Mouse (Mus musculus) fibroblast of lung, adult 2 months (primary cell): ENCODE measurements around the gene Slc24a4.
"Not testable (repeated sequence)": the region's sequence is repeated elsewhere in the genome, so short reads cannot be mapped to it uniquely, and the experiment has no call there.

ENCODE experiments used
- DNase-seq: peaks from one replicate; pipeline ENCODE4 v3.0.0-alpha.2; 2011; ENCODE audit warnings: low read depth

The Slc24a4 gene

DNA sequence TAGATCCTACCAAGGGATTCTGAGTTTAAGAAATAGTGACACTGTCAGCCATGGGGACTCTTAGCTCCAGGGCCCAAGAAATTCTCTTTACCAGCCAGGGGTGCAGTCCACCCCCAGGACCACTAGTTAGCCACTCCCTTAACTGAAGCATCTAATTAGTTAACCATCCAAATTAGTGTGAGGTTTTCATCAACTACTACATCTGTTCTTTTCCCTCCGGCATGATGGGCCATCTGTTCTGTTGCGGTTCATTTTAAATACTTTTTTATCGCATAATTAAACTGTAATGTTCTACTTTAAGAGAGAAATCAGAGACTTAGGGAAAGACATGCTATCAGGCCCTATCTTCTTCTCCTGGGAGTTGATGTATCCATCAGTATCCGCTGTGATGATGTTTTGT lies 121.8 kb downstream of the Slc24a4 start:
- DNase-seq: no peak

DNA sequence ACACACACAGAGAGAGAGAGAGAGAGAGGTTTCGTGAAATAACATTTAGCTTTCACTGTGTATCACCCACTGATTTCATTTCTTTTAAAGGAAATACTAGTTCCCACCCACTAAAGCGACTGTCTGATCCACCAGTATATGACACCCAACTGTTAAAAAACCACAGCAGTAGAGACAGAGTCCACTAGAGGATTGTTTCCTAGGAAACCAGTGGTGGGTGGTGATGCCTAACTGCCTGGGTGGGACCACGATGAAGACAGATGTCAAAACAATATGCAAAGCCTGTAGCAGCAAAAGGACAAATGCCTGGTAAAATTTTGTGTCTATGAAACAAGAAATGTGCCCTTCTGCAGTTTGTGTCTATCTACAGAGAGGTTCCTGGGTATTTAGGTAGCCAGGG lies 122.5 kb downstream of the Slc24a4 start:
- DNase-seq: no peak

DNA sequence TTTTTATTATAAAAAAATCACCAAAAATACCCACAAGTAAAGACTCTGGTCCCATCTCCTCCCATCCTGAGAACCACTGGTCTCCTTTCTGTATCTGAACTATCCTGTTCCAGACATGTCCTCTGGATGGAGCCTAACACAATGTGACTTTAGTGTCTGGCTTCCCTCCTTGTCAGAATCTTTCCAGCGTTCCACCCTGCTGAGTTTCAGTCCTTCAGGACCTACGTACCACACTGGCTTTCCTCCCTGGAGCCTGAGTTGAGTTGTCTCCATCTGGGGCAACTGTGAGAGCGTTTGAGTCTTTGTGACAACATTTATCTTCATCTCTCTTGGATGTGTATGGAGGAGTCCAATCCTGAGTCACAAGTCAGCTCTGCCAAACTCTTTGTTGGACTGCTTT lies 123.5 kb downstream of the Slc24a4 start:
- DNase-seq: peak; percentile 11

DNA sequence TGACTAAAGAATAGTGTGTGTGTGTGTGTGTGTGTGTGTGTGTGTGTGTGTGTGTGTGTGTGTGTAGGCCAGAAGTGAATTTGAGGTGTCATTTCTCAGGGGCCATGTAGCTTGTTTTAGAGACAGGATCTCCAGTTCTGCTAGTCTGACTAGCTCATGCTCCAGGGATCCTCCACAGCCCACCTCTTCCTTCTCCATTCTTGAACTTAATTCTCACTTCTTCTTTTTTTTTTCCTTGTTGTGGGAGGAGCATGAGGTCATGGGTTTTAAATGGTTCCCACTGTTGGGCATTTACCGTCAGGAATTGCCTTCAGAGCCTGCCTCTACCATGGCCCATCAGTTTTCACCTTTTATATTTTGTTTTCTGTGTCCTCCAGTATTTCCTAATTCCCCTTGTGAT lies 124.0 kb downstream of the Slc24a4 start:
- DNase-seq: no peak

DNA sequence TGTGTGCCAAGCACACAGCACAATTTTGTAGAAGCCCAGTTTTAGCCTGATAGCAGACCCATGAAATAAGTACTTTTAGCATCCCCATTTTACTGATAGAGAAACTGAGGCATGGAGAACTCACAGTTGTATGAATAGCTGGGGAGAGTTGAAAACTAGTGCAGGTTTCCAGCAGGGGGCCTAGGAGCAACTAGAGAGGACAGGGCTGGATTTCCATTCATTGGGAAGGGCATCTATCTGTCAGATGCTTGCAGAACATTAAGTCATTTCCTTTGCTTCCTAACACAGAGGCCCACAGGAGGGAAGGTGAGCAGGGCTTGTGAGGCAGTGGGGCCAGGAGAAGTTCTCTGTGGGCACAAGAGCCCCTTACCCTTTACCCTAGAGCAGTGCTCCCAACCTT lies 126.5 kb downstream of the Slc24a4 start:
- no peak for DNase-seq

DNA sequence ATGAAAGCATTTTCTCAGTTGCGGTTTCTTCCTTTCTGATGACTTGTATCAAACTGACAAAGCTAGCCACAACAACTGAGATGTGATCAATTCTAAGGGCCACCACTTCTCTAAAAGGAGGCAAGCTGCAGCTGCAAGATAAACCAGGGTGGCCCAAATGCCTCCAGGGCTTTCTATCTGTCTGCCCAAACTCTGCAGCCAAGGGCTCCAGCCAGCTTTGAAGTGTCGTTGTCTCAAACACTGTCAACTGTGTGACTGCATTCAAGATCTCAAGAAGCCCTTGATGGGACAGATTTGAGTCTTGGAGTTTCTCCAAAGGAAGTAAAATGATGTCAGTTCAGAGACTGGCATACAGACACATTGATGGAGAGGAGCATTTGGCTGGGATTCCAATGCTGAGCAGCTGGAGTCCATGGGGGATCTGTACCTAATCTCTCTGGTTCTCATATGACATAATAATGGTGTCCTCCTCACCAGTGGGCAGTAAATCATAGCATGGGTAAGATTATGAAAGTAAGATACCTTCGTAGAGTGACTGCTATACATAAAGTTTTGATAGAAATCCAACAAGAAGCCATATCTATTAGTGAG lies 130.1 kb downstream of the Slc24a4 start:
- DNase-seq: no peak

DNA sequence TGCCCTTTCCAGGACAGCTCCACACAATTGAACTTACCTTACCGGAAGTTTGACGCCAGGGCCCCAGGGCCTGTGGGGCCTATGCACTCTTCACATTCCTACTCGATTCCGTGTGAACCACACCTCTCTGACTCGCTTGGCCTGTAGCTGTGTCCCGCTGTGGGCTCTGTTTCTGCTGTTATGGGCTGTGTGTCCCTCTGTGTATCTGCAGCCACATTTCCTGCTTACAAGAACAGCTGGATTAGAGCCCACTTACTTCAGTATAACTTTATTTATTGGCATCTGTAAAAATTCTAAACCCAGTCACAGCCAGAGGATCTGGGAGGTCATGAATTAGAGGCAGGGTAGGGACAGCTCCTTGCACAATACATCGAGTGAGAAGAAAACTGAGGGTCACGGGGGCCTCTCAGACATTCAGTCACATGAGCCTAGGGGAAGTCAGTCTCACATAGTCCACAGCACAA lies 133.4 kb downstream of the Slc24a4 start:
- DNase-seq: no peak

DNA sequence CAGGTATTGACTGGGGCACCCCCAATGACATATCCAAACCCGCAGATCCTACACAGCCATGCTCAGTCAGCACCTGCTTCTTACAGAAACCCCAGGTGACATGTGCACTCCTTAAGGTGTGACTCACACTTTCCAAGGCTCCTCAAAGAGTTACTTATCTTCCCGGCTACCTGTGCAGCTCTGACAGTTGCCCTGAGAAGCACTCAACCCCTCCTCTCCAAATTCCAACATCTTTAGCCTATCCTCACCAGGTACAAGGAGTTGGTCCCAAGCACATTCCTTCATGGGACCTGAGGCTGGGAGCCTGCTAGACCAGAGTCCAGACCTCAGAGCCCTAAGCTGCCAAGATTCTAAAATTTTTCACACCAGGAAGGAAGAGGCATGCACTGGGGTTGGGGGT lies 134.3 kb downstream of the Slc24a4 start:
- no peak for DNase-seq

DNA sequence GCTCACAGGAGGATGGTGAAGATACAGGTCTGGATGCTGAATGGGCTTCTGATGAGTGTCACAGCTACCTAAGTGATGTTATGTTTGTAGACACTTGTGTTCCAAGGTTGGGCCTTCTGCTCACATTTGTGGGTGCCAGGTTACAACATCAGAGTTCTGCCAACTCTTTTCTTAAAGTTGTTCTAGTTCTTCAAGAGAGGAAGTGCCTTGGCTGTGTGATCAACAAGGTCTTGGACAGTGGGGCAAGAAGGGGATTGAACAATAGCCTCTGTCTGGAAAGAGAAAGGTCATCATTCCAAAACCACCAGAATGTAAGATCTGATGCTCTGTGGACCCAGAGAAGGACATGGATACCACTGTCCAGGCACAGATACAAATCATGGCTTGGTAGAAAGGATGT lies 134.7 kb downstream of the Slc24a4 start:
- DNase-seq: no peak

DNA sequence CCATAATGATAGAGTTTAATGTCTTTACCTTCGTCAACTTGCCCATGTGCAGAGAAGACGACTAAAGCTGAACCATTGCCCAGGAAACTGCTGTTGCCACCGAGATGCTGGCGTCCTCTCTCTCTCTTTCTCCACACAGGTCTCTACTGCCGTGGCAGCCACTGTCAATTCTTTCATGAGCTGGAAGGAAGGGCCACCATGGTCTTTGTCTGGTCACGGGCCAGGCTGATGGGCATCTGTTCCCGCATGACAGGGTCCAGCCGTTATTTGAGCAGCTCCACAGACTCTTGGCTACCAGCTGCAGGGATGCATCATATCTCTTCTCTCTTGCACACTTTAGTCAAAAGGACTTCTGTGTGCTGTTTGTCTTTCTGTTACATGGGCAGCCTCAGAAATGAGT lies 137.9 kb downstream of the Slc24a4 start:
- DNase-seq: no peak

DNA sequence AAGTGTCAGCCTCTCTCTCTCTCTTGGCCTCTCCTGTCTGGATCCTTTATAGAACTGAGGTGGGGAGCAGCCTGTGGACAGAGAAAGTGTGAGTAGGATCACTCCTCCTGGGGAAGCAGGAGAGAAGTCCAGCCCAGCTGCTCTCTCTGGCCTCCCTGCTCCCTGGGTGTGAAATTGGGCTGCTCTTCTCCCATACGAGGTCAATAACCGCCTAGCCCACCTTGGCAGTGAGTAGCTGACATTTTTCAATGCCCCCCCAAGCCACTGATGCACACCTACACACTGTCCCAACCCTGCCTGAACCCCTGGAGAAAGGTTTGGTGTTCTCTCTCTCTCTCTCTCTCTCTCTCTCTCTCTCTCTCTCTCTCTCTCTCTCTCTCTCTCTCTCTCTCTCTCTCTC lies 140.6 kb downstream of the Slc24a4 start:
- DNase-seq: no peak

DNA sequence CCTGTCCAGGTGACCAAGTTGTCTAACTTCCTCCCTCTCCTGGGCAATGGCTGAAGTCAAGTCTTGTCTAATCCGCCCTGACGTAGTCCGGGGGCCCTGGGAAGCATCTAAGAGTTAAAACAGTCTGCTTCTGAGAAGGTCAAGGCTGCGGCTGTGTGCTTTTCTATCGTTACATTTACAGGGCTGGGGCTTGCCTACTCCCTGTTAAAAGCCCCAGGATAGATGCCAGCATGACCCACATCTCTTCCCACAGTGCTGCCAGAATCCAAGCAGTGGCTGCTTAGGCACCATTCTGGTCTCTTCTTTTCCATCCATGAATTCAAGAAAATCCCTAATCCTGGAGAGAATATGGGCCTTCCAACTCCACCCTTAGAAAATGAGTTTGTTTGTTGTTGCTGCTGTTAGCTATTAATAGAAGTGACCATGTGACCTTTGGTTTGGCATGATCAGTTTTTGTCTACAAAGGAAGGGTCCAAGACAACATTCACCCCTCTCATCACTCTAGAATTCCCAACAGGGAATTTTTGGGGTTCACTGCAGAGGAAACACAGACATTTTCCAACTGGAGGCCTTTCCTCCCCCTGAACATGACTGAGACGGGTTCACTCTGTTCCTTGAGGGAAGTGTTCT lies 142.4 kb downstream of the Slc24a4 start:
- DNase-seq: no peak

DNA sequence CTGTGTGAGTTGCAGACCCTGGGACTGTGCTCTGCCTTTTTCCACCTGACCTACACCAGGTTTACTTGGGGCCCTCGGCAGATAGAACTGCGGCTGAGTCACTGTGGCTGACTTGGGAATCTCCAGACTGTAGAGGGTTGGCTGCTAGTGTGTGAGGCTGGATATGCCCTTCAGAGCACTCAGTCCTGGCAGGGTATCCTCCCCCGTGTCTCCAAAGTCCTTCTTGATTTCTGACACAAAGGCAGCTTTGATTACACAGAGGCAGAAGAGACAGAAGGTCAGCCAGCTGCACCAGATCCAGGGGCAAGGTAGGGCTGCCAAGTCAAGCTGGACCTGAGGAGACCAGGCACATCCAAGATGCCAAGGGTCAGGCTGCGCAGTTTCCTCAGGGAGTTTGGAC lies 142.9 kb downstream of the Slc24a4 start:
- peak; percentile 67 for DNase-seq

DNA sequence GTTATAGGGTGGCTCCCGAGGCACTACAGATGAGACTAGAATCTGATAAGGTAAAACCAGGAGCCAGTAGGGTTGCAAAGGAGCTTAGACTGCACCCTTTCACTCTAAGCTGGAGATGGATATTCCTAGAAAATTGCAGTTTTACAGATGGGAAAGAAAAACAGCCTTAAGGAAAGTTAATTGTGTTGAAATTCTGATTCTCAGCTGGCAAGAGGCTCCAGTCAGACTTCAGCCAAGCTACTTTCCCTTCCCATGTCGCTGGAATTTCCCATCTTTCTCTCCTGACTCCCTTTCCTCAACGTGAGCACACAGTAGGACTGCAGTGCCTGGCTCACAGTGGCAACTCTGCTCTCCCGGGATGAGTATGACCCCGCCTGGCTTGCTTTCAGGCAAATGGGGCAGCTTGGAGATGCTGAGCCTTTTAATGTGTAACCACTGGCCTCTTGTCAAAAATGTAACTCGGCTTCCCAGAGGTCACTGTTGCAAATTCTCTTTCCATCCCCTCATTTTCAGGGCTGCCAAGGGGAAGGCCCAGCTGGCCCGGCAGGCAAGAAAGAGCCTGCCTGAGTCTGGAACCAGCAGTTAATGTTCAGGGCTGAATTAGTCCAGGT lies 147.4 kb downstream of the Slc24a4 start:
- peak; percentile 85 for DNase-seq

DNA sequence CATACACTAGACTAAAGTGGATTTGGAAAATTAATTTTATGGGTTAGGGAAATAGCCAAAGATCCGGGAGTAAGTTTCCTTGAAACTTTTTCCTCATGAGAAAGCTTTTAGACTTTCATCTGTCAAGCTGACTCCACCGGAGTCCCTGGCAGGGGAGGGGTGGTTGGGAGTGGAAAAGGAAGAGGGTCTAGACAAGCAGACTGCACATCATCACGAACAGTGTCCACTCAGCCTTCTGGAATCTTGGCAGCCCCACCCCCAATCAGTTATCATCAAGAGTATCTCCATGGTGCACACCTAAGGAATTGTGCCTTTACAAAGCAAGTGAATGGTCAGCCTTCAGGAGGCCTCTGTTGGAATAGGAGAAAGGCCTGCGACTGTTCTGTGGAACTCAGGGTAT lies 151.8 kb downstream of the Slc24a4 start:
- DNase-seq: not testable (repeated sequence)

DNA sequence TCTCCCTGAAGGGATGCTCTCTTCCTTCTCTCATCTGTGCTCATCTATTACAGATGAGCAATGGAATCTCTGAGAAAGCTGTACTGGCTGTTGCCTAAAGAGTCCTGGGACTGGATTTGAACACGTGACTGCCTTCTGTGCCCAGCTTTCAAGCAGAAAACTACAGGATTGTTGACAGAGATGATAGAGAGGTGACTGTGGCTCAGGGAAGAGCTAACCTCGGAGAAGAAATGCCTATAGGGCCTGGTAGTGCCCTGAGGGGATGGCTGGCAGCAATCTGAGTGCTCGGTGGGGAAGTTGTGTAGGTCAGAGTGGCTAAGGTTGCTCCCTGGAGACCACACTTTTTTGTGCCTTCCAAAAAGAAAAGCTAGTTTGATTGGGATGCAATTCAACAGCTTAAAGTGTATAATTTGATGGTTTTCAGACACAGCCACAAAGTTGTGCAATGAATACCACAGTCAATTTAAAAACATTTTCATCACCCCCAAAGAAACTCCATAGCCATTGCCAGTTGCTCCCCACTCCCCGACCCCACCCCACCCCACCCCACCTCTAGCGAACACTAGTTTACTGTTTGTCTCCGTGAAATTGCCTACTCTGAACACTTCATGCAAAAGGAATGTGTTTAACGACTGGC lies 152.5 kb downstream of the Slc24a4 start:
- no peak for DNase-seq

DNA sequence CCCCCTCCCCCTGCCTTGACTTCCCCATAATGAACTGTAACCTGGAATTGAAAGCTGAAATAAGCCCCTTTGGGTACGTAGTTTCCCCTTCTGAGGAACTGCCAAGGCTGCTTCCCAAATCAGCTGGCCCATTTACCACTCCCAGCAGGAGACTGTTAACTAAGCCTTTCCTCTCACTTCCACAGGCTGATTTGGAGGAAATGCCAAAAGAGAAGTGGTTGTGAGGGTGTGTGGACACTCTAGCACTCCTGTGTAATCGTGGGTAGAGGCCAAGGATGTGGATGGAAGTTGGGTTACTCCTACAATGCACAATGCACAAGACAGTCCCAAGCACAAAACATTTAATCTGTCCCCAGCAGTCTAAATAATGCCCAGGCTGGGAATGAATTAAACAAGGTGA lies 153.6 kb downstream of the Slc24a4 start:
- DNase-seq: no peak

DNA sequence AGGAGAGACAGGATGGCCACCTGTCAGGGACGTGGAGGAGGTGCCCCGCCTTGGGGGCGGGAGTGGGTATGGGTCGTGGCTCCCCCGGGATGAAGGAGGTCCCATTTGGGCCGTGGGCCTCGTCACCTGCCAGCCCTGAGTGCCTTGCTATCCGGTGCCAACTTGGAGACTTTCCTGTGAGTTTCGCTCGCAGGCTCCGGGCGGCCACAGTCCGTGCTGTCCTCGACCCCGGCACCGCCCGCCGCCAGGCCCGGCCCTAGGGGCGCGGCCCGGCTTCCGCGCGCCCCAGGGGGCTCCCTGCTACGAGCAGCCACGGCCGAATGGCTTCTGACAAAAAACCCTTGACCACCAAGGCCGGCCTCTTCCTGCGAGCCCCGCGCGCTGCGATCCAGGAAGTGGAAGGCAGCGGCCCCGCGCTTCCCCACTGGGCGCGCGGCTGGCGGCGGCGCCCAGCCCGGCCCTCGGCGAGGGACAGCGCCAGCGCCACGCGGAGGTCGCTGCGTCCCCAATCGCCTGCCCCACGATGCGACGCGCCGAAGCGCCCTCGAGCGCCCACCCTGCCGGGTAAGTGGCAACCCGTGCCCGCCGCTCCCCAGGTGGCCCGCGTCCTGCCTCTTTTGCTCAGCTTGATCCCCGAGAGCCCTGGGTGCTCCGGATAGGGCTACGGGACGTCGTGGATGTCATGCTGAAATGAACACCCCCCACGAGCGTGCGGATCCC lies 154.4 kb downstream of the Slc24a4 start, which contains the start of gene Rin3:
Rin3 (plus strand) TSS at position 286 of the 720 bp plus-strand sequence.
- no peak for DNase-seq

DNA sequence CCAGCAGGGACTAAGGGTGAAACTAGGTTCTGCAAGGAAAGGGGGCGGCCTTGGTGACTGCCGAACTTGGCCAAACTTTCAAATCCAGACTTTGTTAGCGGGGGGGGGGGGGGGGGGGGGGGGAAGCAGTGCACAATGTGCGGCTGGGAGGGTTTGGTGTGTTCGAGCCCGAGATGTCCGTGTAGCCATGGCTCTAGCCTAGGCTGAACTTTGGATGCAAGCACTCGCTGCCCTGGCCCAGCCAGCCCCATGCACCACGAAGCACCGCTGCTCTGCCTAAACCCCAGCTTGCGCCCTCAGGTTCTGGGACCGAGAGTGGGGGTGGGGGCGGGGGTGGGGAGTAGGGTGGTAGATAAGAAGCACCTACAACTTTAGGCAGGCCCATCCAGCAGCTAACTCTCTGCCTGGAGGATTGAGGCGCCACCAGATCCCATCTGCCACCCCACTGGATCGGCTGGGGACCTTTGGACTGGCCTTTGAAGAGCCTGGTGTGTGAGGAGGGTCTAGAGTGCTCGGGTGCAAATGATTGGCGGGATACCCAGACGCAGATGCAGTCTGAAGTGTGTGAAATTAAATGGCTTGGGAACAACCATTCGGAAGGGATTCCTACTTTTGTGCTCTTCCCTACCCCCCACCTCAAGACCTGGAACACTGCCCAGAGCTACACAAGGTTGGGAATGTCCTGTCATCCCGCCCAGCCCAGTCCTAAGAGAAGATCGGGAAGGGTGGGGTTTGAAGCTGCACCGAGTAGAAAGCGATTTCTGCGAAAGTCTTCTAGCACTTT lies 155.1 kb downstream of the Slc24a4 start:
- no peak for DNase-seq

DNA sequence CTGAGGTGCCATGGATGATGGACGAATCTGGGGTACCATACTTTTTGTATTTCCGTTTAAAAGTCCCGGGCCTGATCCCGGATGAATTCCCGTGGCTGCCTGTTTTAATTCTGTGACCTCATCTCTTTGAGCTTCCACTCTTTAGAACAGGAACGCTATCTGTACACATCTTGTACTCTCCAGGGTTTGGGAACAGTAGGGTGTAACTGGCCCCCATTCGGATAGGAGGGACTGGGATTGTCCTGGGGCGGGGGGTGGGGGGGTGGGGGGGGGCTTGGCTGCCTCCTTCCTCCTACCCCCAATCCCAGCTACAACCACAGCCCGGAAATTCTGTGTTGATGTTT lies 155.7 kb downstream of the Slc24a4 start:
- DNase-seq: no peak

DNA sequence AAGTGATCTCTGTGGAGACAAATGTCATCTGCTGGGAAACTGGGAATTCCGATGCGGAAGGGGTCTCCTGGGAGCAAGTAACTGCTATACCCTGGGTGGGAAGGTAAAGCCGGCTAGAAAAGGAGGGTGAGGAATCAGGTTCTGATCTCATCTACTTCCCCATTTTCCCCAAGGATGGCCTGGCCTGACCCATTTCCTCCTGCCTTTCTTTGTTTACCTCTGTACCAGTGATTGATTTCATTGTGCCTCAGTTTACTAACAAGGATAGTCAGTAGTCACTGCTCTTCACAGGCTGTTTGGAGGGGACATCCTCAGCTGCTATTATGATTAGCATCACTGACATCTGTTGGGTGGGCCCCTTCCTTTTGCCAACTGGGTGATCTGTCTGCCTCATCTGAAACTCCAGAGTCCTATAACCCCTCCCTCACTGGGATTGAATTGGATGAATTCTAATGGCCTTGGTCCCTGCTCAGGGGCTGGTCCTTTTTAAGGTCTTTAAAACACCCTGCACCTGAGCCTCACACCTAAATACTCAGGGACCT lies 156.2 kb downstream of the Slc24a4 start:
- no peak for DNase-seq

DNA sequence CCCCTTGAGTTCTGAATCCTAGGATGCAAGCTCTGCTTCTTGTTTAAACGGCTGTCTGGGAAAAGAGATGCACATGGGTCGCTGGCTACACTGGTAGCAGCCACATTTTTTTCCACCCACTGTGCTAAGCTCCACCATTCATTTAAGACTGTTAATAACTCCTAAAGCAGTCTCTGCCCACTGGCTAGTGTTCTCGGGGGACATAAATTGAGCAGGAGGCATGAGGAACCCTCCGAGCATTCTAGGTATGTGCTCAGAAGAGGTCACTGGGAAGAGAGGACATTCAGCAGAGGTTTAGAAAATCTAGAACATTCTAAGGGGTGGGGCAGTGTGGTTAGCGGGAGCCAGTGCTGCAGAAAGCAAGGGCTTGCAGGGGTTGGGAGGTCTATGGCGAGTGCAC lies 156.8 kb downstream of the Slc24a4 start:
- no peak for DNase-seq
